Mouse (Mus musculus): ENCODE measurements at regions not wholly inside any gene's neighbourhood (a gene's known extent, or its start where the extent isn't known, plus 50 kb on each side); places are given as distances from the start of the nearest gene placed in this dataset.
A peak's percentile ranks its signal among the peaks of the same experiment; 100 is the strongest.

GRCm38 (mm10) chr12:35429473-35429872 lies 105.4 kb downstream of the Ahr start:
- DNase-seq: no peak

GRCm38 (mm10) chr12:35419206-35419605 lies 115.6 kb downstream of the Ahr start:
- no peak for DNase-seq

DNA sequence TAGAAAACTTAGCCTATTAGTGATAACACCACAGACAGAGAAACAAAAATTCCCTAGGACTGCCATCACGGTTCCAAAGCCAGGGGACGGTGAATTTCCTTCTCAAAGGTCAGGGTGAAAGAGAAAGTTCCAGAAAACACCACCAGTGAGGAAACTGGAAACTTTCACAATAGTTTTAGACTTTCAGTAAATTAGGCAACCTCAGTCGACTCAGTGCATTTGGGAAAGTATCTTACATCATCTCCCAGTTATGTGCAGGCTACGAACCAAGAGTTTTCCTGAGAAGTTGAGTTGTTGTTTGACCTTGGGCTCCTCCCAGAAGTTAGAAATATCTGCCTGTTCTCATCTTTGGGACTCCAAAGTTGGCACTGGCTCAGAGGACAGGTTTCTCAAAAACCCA lies 116.9 kb downstream of the Ahr start:
- no peak for DNase-seq

DNA sequence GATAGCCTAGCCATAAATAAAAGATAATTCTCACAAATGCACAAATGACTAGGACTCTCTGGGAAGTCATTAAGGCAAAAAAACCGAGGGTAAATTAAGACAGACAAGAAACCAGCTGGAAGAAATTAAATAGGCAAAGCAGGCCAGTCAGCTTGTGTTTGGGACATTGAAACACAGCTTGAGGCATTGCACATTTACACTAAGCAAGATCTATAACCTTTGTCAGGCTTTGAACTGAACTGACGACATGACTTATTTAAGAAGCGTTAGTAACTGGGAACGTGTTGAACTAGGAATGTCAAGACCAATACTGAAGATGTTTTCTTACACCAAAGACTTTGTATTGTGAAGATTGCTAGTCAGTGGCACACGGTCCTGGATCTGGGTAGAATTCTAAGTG lies 118.3 kb downstream of the Ahr start:
- DNase-seq: no peak

DNA sequence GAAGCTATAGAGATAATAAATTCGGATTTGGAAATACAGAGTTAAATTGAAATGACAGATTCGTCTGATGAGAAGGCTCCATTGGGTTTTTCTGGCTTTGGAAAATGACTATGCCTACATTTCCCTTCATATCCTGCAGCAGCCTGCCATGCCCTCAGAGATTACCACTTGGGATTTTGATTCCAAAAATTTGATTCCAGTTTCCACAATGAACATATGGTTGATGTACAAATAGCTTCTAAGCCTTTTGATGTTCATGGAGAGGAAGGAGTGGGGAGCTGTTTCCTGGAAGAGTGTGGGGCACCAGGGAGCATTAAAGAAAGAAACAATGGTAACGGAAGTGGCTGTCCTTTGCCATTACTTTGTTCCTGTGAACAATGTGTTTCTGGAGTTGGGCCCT lies 122.1 kb downstream of the Ahr start:
- DNase-seq: no peak

GRCm38 (mm10) chr12:35408461-35408860 lies 126.4 kb downstream of the Ahr start:
- no peak for DNase-seq

DNA sequence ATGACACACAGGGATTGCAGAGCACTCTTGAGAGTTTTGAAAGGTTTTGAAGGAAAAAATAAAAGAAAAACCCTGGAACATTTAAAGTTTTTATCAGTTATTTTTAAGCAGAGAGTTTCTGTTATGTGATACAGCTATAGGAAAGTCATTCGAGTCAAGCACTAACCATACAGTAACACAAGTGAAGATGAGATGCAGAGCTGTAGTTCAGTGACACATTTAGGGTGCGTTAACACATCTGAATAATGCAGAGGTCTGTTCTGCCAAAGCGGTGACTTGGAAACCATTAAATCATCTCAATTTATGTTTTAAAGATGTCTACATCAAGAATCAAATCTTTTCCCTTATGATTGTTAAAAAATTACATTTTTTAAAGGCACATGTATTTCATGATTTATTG lies 126.8 kb downstream of the Ahr start:
- no peak for DNase-seq

DNA sequence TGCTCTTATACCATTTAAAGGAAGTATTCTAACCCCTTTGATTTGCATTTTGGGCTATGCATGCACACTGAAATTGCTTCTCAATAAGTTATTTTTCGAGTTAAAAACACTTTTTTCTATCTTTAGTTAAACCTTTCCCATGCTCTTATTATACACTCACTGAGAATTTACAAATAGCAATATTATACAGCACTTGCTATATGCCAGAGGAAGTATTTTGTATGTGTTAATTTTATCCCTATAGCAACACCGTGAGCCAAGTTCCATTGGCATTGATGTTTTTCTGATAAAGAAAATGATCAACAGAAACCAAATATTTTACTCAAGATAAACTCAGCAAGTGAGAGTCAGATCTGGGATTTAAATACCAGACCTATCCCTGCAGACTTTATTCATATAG lies 133.0 kb downstream of the Ahr start:
- no peak for DNase-seq

- no peak for DNase-seq
Measured at GRCm38 (mm10) chr12:35401219-35401618, 133.6 kb downstream of the Ahr start.

GRCm38 (mm10) chr12:35395211-35395610 lies 139.6 kb downstream of the Ahr start:
- DNase-seq: no peak

GRCm38 (mm10) chr12:35392111-35392510 lies 142.7 kb downstream of the Ahr start:
- no peak for DNase-seq

DNA sequence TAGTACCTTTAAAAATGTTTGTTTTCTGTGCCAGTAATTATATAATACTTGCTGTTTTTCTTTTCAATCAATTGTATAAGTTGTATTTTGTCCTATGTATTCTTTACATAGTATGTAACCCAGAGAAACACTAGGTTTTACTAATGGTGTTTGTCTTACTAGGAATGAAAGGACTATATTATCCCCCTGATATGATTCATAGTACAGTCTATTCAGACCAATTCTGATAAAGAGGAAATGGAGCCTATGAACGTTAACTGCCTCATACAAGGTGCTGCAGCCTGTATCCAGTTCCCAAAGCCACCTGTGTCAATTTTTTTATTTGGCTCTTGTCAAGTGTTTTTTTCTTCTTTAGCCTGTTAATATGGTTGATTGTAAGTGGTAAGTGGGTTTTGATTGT lies 144.6 kb downstream of the Ahr start:
- no peak for DNase-seq

- DNase-seq: no peak
Measured at GRCm38 (mm10) chr12:35389839-35390238, 145.0 kb downstream of the Ahr start.

DNA sequence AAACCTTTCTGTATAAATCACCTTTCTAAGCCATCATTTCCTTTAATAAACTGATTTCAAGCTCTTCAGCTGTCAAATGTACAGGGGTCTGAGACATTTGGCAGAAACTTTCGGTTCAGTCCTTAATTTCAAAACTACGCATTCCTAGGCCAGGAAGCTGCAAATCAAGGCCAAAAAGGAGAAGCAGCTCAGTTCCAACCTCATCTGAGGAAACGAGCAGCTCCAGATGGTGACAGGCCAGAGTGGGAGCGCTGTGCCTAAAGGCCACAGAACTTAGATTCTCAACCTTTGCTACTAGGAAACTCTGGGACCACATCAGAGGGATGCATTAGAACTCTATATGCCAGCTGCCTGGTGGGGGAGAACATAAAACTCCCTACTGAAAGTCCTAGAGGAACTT lies 150.6 kb downstream of the Ahr start:
- peak in 1 of 2 experiments; percentile 1 for DNase-seq

DNA sequence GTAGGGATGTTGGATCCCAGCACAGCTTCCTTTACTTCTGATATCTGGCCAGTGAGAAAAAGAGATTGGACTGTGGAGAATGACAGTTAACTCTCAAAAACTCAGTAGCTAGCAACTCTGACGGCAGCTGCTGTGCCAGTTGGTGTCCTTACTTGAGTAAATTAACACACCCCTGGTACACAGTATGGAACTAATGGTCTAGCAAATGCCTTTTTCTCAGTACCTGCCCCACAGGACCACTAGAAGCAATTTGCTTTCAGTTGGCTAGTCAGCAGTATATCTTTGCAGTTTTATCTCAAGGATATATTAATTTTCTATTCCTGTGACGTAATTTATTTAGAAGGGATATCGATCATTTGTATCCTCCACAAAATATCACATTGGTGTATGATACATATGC lies 157.6 kb downstream of the Ahr start:
- no peak for DNase-seq

- DNase-seq: no peak
Measured at GRCm38 (mm10) chr12:35376365-35376764, 158.5 kb downstream of the Ahr start.

- DNase-seq: no peak
Measured at GRCm38 (mm10) chr12:35357901-35358300, 176.9 kb downstream of the Ahr start.

DNA sequence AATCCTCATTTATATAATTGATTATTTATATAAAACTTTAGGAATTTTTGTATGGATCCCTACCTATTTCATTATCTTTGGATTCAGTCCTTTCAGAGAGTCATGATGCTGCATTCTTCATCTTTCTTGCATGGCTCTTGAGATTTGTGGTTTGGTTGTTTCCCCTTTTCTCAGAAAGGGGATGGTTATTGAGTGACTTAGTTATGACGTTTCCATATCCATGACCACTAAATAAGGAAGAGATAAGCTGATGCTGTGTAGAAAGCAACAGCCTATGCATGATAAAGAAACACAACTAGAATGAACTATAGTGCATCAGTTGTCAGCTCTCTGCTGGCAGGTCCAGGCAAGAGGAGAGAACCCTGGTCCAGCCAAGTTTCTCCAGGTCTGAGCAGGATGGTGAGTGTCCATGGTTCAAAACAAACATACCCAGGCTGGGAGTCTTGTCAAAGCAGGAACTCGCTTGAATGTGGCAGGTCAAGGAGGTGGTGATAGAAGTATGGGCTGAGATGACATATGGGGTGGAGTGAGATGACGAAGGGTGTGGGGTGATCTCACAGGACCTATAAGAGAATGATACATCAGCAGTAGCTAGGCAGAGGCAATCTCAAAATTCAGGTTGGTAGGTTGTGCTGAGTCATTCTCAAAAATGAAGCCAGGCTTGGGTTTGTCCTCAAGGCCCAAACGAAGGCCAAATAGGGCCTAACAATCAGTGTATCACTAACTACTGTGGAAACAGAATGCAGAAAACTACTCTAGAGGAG lies 196.5 kb downstream of the Ahr start:
- DNase-seq: no peak

DNA sequence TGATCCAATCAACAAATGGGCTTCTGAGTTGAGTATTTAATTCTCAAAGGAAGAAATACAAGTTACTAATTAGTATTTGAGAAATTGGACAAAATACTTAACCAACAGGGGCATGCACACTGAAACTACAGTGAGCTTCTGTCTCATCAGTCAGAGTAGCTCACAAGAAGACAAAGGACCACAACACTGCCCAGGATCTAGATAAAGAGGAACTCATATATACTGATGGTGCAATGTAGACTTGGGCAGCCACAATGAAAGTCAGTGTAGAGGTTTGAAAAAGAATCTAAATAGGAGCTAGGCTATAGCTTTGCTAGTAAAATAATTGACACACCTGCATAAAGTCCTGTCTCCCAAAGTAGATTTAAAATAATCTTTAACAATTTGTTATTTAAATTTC lies 198.5 kb downstream of the Ahr start:
- no peak for DNase-seq

DNA sequence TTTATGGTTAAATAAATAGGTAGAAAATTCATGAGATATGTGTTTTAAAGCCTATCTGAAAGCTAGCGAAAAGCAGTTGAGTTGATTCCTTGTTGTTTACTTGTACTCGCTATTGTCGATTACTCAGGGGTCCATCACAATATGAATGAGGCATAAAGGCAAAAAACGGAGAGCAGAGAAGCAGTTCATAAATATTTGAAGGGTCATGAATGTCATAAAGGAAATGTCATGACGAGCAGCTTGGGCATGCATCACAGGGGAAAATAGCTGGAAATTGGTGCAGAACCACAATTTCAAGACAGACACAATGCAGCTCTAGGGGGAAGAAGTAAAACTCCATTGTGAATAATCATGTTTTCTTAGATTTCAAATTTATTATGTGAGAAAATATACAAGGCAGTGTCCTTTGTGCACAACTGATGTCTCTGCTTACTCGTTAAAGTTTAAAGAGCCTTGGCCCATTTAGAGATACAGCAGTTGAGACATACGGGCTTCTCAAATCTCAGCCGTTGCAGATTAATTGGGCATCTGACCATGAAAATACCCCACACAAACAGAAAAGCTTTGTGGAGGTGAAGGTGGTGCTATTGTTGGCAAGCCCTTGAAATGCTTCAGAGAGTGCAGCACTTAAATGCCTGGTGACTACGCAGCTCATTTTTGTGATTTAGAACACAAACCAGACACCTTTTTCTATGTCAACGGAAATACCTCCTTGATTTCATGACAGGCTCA lies 200.3 kb downstream of the Ahr start:
- no peak for DNase-seq

DNA sequence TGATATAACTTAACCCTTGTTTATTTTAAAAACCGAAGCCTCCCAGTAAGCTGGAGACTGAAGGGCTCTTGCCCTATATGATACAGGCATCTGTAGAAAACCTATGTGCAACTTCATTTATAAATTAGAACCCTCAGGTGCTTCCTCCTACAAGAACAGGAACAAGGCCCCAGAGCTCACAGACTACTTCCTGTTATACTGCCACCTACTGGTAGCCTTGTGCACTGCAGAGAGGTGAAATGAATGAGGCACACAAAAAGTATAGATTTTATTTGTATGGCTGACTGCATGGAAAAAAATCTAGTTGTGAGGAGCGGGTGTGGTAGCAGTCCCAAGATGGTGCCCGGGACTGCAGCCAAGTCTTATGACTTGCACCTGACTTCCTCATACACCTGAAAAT lies 203.5 kb downstream of the Ahr start:
- peak in 1 of 2 experiments; percentile 34 for DNase-seq

- DNase-seq: no peak
Measured at GRCm38 (mm10) chr12:35329699-35330098, 205.1 kb downstream of the Ahr start.

- DNase-seq: no peak
Measured at GRCm38 (mm10) chr12:35319571-35319970, 215.3 kb downstream of the Ahr start.

DNA sequence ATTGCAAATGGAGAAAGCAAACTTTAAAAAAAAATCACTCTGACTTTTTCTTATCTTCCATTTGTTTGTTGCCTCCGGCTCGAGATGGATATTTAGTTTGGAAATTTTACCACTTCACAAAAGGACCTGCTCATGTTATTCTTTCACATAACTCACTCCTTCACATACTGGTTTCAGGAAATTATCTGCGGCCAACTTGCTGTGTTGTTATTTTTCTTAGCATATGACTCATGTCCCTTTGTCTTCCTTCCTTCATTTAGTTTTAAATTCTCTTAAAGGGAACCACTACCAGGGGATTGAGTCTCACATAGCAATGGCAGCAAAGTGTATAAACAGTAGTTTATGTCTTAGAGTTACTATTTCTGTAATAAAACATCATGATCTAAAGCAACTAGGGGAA lies 217.8 kb downstream of the Ahr start:
- no peak for DNase-seq

GRCm38 (mm10) chr12:35314035-35314434 lies 220.8 kb downstream of the Ahr start:
- no peak for DNase-seq

Measured in kidney, postnatal 36 days (tissue).